Mouse (Mus musculus) thymus, postnatal 14 days (tissue): Measurements from ENCODE around the gene Klre1.

ENCODE experiments used
- DNase-seq: peaks from one replicate; pipeline ENCODE4 v3.0.0; 2021

Gene Klre1

DNA sequence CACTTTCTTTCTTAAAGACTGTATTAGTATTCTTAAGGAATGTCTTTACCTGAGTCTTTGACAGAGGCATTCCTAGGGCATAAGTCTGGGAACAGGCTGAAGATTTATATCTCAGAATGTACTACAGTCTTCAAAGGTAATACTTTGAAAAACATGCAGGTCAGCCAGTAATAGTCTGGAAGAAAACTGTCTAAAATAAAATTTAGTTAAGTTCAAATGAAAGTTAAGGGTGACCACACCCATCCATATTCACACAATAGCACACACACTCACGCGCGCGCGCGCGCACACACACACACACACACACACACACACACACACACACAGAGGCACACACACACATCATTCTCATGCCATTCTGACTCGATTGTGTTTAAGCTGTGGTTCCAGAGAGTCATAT lies at the start of gene Klre1:
Klre1 (plus strand) TSS at position 301 of the 400 bp plus-strand sequence.
- DNase-seq: no peak

DNA sequence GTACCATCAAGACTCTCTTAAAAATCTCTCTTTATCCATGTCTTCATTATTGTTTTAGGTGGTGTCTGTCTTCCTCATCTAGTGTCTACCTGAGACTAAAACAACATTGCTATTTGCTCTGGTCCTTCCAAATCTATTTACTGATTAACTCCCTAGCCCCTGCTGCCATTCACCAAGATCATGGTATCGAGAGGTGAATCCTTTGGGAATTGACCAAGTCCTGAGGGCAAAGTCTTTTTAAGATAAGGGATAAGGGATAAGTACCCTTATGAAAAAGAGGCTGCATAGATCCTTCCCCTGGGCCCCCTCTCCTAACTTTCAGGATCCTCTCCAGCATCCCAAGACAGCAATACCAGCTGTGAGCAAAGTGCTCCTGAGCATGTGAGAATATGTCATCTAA lies 48.1 kb upstream of the Klre1 start:
- no peak for DNase-seq

DNA sequence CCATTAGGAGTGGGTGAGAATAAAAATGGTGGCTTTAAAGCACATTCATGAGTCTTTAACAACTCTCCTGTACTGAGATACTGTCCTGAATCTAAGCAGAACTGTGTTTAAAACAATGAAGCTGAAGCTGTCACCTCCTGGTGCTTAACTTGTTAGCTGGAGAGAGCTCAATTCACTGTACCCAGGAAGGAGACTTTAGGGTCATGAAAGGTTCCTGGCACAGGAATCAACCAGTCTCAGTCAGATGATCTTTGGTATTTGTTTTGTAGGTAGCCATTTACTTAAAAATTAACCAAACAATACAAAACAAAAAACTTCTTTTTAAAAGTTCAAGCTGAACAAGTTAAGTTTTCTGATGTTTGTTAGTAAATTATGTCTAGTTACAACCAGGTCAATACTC lies 47.4 kb upstream of the Klre1 start:
- DNase-seq: no peak

GRCm38 (mm10) chr6:129532556-129532941 lies 45.2 kb upstream of the Klre1 start:
- DNase-seq: no peak

DNA sequence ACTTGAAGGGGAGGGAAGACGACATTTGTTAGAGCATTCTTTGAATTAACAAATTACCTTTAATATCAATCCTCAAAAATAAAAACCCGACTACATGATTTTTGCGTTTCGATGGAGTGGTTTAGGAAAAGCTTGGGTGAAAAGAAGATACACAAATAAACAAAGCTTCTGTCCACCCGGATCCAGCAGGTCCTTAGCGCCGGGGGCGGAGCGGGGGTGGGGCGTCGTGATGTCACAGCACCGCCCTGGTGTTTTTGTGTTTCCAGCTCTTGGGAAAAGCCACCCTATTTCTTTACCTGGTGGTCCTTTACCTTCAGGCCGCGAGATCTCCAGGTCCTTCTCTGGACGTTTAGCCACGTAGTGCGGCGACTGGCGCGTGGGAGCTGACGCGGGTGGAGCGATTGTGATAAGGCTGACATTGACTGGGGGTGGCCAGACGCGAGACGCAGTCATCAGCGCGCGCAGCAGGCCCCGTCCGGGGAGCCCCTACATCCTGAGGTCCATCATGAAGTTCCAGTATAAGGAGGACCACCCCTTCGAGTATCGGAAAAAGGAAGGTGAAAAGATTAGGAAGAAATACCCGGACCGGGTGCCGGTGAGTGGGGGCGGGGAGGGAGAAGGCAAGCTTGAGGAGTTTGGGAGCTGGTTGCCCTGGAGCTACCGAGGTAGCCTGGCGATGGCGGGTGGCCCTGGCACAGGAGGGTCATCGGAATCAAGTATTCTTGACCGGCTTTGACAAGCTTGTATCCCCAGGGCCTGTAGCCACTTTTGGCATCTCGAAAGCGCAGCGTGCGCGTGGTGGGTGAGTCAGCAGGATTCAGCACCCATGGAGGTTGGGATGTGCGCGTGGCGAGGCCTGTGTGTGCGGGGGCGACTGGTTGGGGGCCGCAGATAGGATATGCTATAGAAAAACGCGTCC lies 44.5 kb upstream of the Klre1 start, which contains the start of gene Gabarapl1:
Gabarapl1 (plus strand) TSS at position 219 of the 919 bp plus-strand sequence.
- DNase-seq: peak; percentile 63

- no peak for DNase-seq
Observed at GRCm38 (mm10) chr6:129534057-129534456, 43.6 kb upstream of the Klre1 start.

- DNase-seq: no peak
Observed at GRCm38 (mm10) chr6:129534627-129535190, 43.0 kb upstream of the Klre1 start.

DNA sequence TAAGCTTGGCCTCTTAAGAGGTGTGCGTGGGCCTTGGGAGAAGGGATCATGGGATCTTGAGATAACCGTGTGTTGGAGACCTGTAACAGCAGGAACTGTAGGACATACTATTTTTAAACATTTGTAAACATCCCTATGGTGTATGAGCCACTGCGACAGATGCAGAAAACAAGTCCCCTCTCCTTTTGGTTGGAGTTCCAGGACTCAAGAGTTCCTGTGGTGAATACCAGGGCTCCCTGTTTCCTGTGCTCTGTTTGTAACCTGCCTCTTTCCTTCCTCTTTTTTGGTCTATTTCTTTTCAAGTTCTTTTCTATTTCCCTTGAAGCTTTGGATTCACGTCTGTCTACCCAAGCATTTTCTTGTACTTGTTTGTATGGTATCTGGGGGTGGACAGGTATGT lies 42.0 kb upstream of the Klre1 start:
- no peak for DNase-seq

GRCm38 (mm10) chr6:129538555-129538954 lies 39.1 kb upstream of the Klre1 start:
- no peak for DNase-seq

DNA sequence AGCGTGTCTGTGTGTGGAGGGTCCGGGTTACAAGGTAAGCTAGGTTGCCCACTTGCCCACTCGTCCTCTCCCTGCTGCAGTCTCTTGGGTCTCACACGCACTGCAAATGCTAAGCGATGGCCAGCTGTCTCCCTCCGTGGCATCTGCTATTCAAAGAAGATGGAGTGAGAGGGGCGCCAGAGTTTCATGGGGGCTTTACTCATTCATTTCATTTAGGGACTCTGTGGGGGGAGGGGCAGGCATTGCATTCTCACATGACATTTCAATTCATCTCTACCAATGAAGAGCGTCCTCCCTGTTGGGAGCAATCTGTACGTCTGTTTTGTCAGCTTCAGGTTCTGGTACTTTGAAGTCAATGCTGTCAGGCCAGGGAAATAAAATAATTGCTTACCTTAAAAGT lies 35.8 kb upstream of the Klre1 start:
- DNase-seq: no peak

DNA sequence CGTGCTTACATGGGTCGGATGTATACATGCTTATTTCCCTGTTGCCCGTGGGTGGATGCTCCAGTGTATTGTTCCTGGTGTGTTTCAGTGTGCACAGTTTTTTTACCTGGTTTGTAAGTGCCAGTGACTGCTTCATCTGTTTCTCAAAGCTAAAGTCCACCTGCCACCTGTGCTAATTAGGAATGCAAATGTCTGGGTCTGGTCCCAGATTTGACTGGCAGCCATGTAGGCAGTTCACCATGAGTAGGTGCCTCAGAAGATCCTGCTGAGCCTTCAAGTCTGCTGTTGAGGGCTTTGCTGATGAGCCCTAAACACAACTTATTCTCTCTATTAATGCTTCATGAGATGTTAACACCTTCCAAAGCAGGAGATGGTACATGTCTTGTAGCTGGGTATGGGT lies 35.2 kb upstream of the Klre1 start:
- no peak for DNase-seq

- peak; percentile 52 for DNase-seq
Observed at GRCm38 (mm10) chr6:129543709-129544606, 33.7 kb upstream of the Klre1 start.

DNA sequence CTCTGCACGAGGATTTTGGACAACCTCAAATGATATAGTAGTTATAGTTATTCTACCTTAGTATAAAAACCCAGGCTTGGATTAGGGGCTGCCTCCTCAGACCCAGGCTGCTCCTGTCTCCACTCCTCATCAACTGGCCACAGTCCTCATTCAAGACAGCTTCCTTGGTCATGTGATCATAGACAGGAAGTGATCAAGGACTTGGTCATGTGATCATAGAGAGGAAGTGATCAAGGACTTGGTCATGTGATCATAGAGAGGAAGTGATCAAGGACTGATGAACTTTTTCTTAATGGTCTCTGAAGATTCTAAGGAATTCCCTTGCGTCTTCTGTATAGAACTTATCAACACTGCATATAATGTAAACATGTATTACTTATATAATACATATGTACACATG lies 30.4 kb upstream of the Klre1 start:
- DNase-seq: no peak

DNA sequence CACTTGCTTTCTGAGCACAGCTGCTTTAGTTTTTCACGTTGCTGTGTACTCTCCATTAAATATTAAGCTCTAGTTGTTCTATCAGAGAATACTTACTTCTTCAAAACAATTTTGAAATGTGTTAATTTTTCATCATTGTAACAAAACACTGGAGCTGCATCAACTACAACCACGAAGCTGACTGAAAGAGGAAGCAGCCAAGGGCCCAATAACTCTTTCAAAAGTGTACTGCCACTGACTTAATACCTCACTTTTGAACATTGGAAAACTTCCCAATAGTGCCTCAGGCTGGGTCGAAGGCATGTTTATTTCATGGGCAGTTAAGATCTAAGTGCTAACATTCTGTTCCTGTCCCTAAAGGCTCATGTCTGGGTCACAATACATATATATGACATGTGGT lies 29.7 kb upstream of the Klre1 start:
- DNase-seq: no peak

DNA sequence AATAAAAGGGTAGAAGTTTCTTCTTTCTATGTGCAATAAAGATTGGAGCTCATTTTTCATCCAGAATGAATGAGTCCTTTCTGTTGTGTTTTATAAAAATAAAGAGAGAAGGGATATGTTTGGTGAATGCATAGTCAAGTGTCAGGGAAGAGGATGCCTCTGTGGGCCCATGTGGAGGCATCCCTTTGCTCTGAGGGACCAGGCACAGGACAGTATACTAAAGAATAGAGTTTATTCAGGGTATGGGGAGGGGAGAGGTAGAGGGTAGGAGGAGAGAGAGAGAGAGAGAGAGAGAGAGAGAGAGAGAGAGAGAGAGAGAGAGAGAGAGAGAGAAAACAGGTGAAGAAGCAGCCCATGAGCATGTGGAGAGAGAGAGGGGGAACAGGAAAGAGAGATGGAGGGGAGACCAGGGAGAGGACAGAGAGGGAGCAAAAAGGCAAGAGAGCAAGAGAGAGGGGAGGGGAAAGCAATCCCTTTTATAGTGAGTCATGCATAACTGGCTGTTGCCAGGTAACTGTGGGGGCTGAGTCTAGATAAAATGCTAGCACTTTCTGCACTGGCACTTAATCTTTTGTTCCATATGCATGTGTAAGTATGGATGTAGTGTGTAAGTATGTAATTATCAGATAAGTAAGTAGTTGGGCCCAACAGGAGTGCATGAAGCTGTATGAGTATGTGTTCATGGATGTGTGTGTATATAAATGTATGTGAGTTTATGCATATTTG lies 20.2 kb upstream of the Klre1 start:
- no peak for DNase-seq

GRCm38 (mm10) chr6:129558946-129559640 lies 18.6 kb upstream of the Klre1 start:
- peak; percentile 67 for DNase-seq

- DNase-seq: no peak
Observed at GRCm38 (mm10) chr6:129559641-129560027, 18.1 kb upstream of the Klre1 start.

GRCm38 (mm10) chr6:129565257-129565656 lies 12.4 kb upstream of the Klre1 start:
- DNase-seq: no peak

DNA sequence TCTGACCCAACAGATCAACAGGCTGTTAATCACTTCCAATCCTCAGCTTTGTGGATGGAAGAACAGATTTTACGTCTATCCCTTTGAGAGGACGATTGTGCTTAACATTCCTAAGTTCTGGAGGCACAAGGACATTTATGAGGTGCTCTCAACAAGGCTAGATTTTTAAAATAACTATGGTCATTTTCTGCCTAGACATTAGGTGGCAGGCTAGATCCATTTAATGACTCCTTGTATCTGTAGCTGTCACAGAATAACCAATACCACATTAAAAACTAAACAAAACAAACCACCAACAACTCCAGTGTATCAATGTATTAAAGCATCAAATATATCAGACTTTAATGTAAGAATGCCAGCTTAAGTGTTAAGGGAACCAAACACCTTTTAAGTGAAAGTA lies 2.4 kb upstream of the Klre1 start:
- no peak for DNase-seq

GRCm38 (mm10) chr6:129581274-129581673 lies 3.6 kb downstream of the Klre1 start:
- DNase-seq: peak; percentile 18

DNA sequence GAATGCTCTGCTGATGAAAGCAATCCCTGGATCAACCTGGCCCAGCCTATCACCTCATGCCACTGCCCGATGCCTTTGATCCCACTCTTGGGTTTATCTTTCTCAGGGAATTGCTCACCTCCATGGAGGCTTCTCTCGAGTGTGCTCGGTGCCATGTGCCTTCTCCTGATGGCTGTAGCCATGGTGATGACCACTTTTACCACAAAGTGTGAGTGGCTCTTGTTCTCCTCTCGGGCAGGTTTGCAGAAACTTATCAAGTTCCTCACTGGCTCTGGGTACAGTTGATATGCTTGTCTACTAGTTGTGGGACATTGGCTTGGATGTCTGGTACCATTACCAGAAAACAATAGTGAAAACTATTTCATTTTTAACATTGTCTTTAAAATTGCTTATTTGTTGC lies 4.2 kb downstream of the Klre1 start:
- DNase-seq: no peak

GRCm38 (mm10) chr6:129583014-129583413 lies 5.3 kb downstream of the Klre1 start:
- no peak for DNase-seq
